Mouse (Mus musculus) erythroblast, embryonic 14.5 days (primary cell): ENCODE measurements around the gene Mrpl22. TPM values are rescaled to one million over a fixed set of nuclear protein-coding genes. Genes with fewer than 3 reads are reported as not detected.
A peak's percentile ranks its signal among the peaks of the same experiment; 100 is the strongest.
"Not testable (repeated sequence)": the region's sequence is repeated elsewhere in the genome, so short reads cannot be mapped to it uniquely, and the experiment has no call there.

ENCODE experiments used
- H3K27me3 ChIP-seq: 2 replicates; pipeline ENCODE4 v1.6.1; 2012; ENCODE audit warnings: inconsistent platforms; ENCODE audit not compliant: control insufficient read depth
- H3K36me3 ChIP-seq: 2 replicates; pipeline ENCODE4 v1.6.1; 2012; ENCODE audit warnings: mild to moderate bottlenecking, inconsistent platforms; ENCODE audit not compliant: control insufficient read depth
- H3K4me1 ChIP-seq: 2 replicates; pipeline ENCODE4 v1.6.1; 2012; ENCODE audit warnings: inconsistent platforms; ENCODE audit not compliant: control insufficient read depth
- H3K4me3 ChIP-seq: replicated peaks from 2 replicates; pipeline ENCODE3; 2012; ENCODE audit warnings: moderate library complexity, mild to moderate bottlenecking, inconsistent platforms
- H3K9me3 ChIP-seq: 2 replicates; pipeline ENCODE4 v1.6.1; 2012; ENCODE audit warnings: low read length, inconsistent platforms, mixed read lengths; ENCODE audit not compliant: control insufficient read depth
- GATA1 ChIP-seq: IDR thresholded peaks from 2 replicates; pipeline ENCODE4 v1.6.1; 2012; ENCODE audit warnings: low read length, inconsistent platforms, mixed read lengths
- TAL1 ChIP-seq: IDR thresholded peaks from 3 replicates; pipeline ENCODE4 v1.6.1; 2012; ENCODE audit warnings: low read length, inconsistent platforms, mixed read lengths
- polyA plus RNA-seq: library from polyadenylated mRNA; stranded (reverse); fragments of >175 nt; gene quantifications from 2 replicates; pipeline ENCODE4 v1.2.3, GENCODE M21; 2012

The Mrpl22 gene
- polyA plus RNA-seq, 1 experiment = 2.0 TPM

- peaks cover 30% of the 10 kb centered on the region for H3K36me3 ChIP-seq
- H3K27me3 ChIP-seq = peaks cover 4% of the 10 kb centered on the region; the same call in 1 of the 2 replicates
- H3K4me3 ChIP-seq = peak overlapping the region; percentile 68
- TF ChIP-seq TAL1 (no peak), GATA1 (no peak)
- no peaks in the 10 kb centered on the region for H3K9me3 ChIP-seq
- H3K4me1 ChIP-seq = peaks cover 80% of the 10 kb centered on the region
Measured at GRCm38 (mm10) chr11:58198663-58199062, 27.2 kb downstream of the Mrpl22 start.

GRCm38 (mm10) chr11:58199229-58200037 is 28.0 kb downstream of the Mrpl22 start, which contains the start of the genes Igtp and Irgm2:
Gene Igtp (plus strand): TSS chr11:58199556.
Gene Irgm2 (plus strand): TSS chr11:58199618.
- H3K9me3 ChIP-seq, H3K27me3 ChIP-seq: not testable (repeated sequence)
- H3K4me1 ChIP-seq = peaks cover 79% of the 10 kb centered on the region
- peaks cover 38% of the 10 kb centered on the region for H3K36me3 ChIP-seq
- peak within 1 kb of the TSS; percentile 83 for H3K4me3 ChIP-seq

DNA sequence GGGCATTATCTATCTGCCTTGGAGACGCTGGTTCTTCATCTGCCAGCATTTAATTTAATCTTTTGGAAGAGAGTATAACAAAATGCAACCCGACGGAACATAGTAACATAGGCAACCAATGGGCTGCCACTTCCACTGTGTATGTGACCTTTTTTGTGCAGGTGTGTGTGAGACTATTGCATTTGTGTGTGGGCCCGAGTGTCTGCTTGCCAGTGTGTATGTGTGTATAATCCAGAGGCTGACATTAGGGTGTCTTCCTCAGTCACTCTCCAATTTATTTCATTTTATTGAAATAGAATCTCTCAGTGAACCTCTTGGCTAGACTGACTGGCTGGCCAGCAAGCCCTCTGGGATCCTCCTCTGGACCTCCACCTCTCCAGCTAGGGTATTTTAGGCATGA is 28.8 kb downstream of the Mrpl22 start:
- peaks cover 46% of the 10 kb centered on the region for H3K36me3 ChIP-seq
- TF ChIP-seq TAL1 = no peak
- TF ChIP-seq GATA1 = no peak
- H3K4me1 ChIP-seq = peaks cover 85% of the 10 kb centered on the region
- no peaks in the 10 kb centered on the region for H3K9me3 ChIP-seq
- H3K4me3 ChIP-seq = peak overlapping the region; percentile 83
- H3K27me3 ChIP-seq = peaks cover 4% of the 10 kb centered on the region; the same call in 1 of the 2 replicates

DNA sequence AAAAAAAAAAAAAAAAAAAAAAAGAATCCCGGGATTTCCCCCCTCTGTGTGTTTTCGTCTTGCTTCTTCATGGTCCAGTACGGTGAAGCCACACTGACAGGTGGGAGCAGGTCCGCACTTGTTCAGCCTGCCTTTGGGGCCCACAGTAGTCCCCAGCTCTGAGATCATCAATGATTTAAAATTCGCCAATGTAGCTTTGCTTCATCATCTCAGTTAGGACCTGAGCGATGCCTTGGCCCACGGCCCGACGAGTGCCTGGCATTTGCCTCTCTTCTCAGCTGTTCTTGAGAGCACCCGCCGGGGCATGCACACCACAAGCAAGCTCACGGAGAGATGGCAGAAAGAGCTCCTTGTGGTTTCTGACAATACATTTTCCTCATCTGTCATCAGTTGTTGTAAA is 29.6 kb downstream of the Mrpl22 start:
- peak overlapping the region; percentile 83 for H3K4me3 ChIP-seq
- peaks cover 82% of the 10 kb centered on the region for H3K4me1 ChIP-seq
- TF ChIP-seq TAL1 (no peak), GATA1 (no peak)

DNA sequence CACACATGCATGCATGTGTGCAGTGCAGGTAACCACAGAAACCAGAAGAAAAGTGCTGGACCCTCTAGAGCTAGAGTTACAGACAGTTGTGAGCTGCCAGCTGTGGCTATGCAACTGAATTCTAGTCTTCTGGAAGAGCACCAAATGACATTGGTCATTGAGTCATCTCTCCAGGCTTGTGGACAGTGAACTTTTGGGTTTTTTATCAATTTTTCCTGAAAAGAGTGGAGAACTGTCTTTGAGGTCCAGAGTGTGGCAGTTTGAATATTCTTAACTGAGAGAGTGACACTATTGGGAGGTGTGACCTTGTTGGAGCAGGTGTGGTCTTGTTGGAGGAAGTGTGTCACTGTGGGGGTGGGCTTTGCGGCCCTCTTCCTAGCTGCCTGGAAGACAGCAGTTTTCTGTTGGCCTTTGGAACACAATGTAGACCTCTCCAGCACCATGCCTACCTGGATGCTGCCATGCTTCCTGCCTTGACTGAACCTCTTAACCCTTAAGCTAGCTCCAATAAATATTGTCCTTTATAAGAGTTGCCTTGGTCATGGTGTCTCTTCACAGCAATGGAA is 38.9 kb downstream of the Mrpl22 start:
- H3K36me3 ChIP-seq = peaks cover 69% of the 10 kb centered on the region
- H3K27me3 ChIP-seq = no peaks in the 10 kb centered on the region
- H3K4me1 ChIP-seq = peaks cover 81% of the 10 kb centered on the region
- 0 out of 2 replicates have a peak, but pooled peaks cover 2% of the 10 kb centered on the region for H3K9me3 ChIP-seq
- no peak overlapping the region for H3K4me3 ChIP-seq
- no peak for TF ChIP-seq GATA1
- no peak for TF ChIP-seq TAL1

More for the DNA sequence above, 29.6 kb downstream of the Mrpl22 start:
- peaks cover 4% of the 10 kb centered on the region; the same call in 1 of the 2 replicates for H3K27me3 ChIP-seq
- H3K36me3 ChIP-seq = peaks cover 54% of the 10 kb centered on the region
- H3K9me3 ChIP-seq = no peaks in the 10 kb centered on the region

DNA sequence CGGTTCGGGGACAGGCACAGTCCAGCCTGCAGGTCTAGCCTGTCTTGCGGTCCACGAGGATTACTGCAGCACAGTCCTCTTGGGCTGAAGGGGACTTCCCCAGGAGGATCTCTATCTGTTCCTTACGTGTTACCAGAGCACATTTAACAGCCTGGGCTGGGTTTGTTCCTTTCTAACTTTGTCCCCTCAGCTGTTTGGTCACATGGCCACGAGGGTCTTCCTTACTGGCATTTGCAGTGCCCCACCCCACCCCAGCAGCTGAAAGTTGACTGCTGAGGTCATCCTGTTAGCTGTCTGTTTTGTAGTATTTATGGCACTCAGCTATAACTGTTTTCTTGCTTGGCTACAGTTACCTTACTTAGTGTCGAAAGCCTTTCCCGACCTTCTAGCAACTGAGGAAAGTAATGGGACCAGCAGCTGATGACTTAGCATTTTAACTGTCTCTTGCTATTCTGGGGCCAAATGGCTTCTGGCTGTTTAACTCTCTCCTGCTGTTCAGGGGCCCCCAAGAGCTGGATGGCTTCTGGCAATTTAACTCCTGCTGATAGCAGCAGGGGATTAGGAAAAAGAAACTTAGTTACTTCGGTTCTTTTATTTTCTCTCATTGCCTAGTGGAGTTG is 39.7 kb downstream of the Mrpl22 start:
- no peaks in the 10 kb centered on the region for H3K27me3 ChIP-seq
- H3K36me3 ChIP-seq = peaks cover 67% of the 10 kb centered on the region
- H3K9me3 ChIP-seq = 0 out of 2 replicates have a peak, but pooled peaks cover 2% of the 10 kb centered on the region
- TF ChIP-seq TAL1 (no peak), GATA1 (no peak)
- peak overlapping the region; percentile 25 for H3K4me3 ChIP-seq
- peaks cover 80% of the 10 kb centered on the region for H3K4me1 ChIP-seq

DNA sequence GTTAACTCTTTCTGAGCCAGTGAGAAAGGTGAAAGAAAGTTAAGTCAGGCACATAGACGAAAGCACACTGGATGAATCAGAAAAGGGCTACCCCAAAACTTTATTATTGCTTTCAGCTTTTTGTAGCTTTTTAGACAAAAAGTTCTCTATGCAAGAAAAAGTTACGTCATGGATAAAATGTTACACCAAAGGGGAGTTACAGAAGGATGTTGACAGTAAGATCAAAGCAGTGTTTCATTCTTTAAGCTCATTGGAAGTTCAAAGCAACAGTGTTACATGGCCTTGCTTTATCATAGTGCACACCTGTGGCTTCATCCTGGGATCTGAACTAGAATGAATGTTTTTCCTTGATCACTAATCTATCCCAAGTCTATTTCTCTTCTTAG is 40.2 kb downstream of the Mrpl22 start:
- Histone ChIP-seq H3K4me3 (peak overlapping the region; percentile 25), H3K27me3 (no peaks in the 10 kb centered on the region), H3K9me3 (no peaks in the 10 kb centered on the region), H3K4me1 (peaks cover 81% of the 10 kb centered on the region), H3K36me3 (peaks cover 67% of the 10 kb centered on the region)
- TF ChIP-seq TAL1 = no peak
- no peak for TF ChIP-seq GATA1

- peaks cover 5% of the 10 kb centered on the region for H3K9me3 ChIP-seq
- peaks cover 87% of the 10 kb centered on the region for H3K4me1 ChIP-seq
- peak overlapping the region; percentile 88 for H3K4me3 ChIP-seq
- no peaks in the 10 kb centered on the region for H3K27me3 ChIP-seq
- peaks cover 66% of the 10 kb centered on the region for H3K36me3 ChIP-seq
- no peak; the same call in 1 of the 2 replicates for TF ChIP-seq GATA1
- no peak for TF ChIP-seq TAL1
Measured at GRCm38 (mm10) chr11:58213673-58214342, 42.3 kb downstream of the Mrpl22 start.
